Mouse (Mus musculus) monocyte, adult 2 months (primary cell): ENCODE results near the gene Meis1.

ENCODE experiments used
- DNase-seq, 2 experiments: peaks; one replicate each; pipeline ENCODE4 v3.0.0; 2022; ENCODE audit warnings: low spot score in 2 of 2, low read depth in 1 of 2

Meis1 gene

DNA sequence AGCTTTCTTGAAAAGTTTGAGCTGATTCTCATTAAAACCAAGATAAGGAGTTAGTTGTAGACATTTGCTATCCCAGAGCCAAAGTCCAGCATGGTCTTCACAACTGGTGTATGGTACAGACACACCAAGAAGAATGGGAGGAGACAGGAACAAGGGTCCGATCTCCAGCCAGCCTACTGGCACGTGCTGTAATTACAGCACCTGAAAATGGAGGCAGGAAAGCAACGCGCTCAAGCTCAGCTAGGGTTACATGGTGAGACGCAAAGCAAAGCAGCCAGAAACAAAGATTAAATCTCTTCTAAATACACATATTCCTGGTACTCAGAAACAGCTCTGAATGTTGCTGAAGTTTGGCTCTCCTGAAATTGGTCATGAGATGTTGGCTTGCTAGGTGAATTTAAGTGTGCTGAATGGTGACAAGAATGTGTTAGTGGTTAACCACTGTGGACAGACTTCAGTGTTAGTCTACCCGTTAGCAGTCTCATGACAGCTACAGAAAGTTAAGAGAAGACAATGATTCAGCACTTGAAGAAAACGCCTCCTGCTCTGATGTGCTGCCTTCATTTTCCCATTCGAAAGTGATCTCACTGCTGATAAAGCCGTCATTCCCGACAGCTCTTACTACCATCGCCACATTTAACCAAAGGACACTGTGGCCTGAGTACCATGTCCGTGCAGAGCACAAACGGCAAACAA, 70.0 kb downstream of the Meis1 start:
- DNase-seq = no peak

DNA sequence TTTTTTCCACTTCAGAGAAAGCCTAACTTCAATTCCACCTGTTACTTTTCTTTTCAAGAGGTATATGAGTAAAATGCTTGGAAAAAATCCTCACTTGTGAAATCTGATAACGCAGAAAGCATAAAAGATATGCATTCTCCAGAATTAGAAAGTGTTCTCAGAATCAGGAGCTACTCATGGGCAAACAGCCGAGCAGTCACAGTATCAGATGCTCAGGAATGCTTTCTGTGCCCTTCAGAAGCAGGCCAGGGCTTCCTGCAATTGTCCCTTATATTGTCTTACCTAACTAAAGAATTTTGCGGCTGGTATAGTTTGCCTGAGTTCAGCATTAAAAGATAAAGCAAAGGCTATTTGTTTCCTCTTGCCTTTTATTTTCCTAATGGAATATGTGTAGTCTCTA, 71.4 kb downstream of the Meis1 start:
- no peak for DNase-seq

DNA sequence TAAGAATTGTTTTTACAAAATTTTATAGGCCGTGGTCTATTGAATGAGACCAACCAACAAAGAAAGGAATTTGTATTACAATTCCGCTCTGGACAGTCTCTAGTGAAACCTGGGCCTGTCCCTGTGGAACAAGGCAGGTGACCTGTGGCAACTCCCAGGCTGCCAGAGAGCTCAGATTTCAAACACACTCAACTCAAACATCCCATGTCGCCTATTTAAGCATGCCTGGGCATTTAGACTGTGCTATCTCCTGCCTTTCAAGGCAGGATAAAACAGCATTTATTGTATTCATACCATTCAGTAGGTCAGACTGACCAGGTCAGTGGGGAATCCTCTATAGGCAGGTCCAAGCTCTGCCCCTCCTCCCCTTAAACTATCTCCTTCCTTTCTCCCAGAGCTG, 73.0 kb downstream of the Meis1 start:
- DNase-seq = no peak

DNA sequence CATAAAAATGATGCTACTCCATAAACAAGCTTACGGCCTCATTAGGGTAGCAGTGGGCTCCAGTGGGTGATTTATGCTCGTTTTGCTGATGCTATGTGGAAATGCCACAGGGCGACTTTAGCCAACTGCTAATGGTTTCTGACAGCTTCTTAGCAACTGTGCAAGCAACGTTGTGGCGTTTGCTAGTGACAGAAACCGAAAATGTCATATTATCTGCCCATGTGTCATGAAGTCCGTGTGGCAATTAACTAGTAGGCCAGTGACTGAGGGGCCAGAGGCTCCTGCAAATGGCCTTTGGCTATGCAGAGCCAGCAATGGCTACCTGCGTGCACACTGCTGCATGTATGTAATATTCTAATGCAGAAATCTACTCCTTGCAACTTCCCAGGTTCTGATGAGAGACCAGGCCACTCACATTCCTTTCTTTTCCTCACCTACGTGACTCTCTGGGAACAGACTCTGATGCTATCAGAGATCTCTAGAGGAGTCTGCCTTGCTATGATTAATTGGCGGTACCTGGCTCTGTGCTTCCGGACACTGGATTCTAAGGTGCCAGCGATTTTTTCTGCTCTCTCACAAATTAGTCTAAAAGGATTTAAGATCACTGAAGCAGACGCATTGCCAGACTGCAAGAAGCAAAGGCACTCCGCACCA, 73.7 kb downstream of the Meis1 start:
- DNase-seq = no peak

DNA sequence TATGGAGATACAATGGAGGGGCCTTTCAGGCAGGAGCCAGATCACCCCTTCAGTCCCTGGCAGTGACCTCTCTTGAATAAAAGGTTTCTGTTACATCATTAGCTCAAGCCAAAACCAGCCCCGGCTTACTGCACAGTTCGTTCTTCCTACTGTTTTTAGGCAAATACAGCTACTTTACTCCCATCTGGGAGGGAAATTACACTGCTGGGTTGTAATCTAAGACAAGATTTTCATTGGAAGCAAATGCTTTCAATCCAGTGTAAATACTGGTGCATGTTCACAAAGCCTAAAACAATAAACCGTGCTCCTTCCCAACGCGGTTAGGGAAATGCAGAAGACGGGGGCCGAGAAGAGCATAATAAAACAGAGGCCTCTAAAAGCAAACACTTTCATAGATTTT, 74.6 kb downstream of the Meis1 start:
- no peak for DNase-seq

DNA sequence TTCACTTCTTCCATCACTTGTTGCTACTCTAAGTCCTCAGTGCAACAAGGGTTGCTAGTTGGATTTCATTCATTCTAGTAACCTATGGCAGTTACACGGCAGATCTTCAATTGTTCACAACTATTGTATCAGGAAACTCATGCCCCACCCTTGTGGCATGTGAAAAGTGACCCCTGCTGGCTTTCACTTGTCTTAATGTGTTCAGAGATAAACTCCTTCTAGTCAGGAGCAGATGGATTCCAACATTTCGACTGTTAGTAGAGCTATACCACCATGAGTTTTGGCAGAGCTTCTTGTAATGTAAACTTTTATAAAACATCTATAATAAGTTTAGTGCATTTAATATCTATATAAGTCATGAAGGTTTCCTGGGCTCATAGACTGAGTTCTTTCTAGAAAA, 75.8 kb downstream of the Meis1 start:
- no peak for DNase-seq

DNA sequence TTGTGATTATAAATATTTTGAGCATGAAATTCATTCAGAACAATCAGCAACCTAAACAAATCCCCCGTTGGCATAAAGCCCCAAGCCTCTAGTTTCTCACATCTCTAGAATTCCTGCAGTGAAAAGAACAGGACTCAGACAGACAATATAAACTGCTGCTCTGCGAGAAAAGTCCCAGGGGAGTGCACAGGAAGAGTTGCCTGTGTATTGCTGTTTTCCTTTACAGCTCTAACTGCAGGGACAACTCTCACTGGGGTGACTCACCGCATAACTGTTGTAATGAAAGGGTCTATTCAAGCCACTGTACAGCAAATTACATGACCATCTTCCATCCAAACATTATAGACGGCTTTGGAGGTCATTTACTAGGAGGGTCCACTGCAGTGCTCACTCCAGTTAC, 77.9 kb downstream of the Meis1 start:
- DNase-seq = no peak

DNA sequence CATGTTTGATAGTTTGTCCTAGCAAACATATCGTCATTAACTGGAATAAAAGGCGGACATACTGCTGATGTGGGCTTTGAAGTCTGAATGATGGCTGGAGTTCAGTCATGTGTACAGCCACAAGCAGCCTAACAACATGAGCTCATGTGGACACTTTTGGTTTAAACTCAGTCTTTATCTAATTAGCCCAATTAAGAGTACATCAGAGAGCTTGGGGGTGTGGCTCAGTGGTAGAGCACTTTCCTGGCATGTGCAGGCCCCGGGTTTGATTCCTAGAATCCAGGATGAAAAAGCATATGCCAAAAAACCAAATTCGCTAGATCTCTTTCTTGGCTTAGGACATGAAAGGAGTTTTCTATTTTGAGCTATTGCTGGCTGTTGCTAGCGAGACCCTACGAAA, 83.9 kb downstream of the Meis1 start:
- DNase-seq = no peak

DNA sequence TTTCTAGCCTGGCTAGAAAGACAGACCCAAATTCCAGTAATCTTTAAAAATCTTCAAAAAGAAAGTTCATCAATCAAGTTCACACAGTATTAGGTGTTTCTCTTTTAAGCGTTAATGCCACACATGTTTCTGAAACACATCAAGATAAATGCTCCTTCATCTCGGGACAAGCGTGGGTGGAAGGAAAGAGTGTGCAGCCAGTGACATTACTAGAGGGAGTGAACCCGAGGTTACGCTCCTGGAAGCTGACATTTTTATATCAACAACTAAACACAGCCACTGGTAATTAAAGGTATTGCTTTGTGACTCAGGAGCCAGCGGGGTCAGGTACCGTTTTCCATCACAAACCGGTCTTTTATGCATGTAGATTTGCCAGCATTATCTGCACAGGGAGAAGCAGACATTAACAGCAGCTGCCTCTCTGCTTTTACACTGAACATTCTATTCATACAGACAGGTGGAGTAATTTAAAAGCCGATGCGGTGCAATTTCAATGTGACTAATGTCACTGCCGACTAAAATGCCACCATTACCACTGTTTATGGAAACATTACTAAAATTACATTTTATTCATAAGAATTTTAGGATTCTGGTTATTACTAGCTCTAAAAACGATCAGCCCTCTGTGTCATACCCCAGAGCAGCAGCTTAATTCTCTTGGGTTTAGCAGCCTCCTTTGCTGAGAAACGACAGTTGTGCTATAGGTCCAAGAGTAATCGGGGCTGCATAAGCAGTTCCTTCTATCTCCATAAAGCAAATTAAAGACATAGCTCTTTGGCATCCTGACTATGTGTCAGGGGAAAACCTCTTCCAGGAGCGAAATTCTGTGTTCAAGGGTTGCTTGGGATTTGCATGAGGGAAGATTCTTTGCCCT, 87.5 kb downstream of the Meis1 start:
- DNase-seq = no peak

DNA sequence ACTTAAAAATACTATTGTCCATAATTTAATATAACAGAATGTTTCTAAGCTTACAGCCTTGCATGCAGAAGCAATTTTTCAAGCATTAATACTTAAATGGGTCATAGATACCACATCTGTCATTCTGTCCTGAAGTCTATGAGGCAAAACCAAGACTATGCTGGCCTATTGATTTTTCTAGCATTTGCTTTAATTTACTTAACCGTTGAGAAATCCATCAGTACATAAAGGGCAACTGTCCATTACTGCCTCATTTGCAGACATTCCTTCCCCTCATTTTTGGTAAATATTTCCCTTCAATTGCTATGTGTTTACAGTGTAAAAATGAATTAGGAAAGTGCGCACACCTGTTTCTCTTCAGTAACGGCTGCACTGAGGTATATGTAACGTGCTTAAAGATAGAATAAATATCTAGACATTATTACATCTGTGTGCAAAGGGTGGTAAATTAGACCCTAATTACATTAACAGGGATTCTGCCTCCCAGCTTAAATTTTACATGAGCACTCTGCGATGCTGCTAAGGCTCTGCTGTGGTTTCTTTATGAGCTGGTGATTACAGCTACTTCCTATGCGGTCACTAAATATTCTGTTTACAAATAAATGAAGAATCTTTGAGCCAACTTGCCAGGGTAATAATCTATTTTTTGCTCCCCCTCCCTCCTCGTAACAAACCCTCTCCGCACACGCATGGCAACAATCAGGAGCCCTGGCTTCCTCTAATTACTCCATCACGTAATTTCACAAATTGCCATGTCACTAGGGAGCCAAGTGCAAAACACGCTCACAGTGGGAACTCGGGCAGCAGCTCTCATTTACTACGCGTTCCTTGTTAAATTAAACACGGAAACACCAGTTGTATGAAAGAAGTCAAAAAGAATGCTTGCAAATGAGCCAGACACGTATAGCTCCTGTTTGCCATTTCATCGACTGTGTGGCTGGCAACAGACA, 88.7 kb downstream of the Meis1 start:
- DNase-seq = no peak

DNA sequence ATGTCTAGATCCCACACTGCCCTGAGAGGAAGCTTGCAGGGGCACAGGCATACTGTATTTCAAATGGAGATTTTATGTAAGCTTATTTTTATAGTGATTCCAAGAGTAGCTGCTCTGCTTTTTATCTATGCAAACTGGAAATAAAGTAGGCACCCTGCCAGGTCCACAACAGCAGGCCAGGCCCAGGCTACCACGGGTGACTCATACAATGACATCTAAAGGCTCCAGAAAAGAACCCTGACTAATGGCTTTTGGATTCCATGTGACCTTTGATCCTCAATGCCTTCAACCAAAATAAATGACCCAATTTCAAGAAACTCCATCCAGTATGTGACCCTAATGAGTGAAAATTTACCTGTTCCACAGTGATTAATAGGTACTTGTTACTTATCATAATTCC, 91.4 kb downstream of the Meis1 start:
- no peak for DNase-seq

DNA sequence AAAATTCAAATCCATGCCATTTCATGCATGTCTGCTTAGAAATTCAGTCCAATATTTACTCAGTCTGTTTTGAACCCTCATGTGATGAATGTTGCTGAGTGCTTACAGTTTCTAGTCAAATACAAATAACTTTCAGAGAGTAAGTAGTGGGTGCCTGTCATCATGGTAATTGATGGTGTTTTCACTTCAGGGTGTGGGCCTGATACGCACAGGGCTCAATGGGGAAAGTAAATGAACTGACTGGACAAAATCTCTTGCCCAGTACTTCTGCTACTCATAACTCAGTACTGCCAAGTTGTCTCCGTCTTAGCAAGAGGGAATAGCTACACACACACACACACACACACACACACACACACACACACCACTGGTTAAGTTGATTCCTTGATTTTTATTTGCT, 92.0 kb downstream of the Meis1 start:
- DNase-seq = no peak

DNA sequence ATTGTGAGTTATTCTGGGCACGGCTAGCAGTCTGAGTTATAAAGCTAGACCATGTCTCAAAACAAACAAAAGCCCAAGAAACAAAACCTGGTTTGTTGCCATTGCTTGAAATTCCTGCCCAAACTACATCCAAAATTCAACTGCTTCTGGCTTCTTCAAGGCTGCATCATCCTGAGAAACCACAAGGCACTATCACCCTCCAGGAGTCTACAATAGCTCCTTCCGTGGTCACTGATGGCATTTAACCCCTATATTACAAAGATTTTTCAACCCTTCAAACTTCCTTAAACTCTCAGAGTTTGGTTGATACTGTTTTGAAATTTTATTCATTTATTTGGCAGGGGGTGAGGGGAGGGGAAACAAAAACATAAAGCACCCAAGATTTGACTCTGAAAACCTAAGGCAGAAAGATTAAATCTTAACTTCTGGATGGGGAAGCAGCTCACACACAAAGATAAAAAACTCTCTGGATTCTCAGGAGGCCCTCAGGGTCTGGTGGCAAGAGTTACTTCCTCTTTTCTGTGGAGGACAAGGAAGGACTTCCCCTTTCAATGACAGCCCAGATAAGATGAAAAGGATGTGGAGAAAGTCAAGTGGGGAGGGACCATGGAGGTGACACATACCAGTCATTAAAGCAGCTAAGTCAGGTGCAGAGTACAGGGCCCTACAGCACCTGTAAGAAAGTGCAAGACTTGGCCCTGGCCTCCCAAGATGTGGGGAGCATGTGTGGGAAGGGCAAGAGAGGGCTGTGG, 94.0 kb downstream of the Meis1 start:
- peak; percentile 30 to 34 for DNase-seq

DNA sequence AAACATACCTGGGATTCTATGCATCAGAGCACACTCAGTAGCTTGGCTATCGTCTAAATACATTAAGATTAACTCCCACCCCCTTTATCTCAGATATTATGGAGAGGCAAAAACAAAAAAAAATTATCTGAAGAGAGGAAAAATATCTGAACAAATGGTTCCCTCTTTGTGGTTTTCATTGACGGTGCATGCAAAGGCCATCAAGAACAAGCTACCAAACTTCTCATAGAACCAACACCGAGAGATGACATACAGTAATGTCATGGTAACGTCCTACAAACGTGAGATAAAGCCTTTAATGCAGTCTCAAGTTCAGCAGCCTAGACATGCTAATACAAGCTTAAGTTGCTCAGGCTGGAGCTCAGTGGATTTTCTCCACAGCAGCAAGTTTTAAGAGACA, 95.5 kb downstream of the Meis1 start:
- DNase-seq = no peak

DNA sequence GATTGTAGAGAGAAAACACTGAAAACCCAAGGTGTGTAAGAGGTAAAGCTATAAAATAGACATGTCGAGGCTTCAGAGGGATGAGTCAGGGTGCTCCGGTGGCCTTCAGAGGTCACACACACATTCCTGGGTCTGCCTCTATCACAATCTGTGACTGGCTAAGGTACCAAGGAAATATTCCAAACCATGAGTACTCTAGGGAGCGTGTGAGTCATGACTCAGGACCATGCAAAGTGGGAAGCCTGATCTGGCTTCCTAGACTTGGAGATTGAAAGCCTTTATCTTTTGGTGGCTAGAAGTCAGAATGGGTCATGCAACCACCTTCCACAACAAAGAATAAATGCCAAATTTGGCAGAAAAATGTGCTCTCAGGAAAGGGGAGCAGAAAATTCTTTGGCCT, 98.1 kb downstream of the Meis1 start:
- no peak for DNase-seq

DNA sequence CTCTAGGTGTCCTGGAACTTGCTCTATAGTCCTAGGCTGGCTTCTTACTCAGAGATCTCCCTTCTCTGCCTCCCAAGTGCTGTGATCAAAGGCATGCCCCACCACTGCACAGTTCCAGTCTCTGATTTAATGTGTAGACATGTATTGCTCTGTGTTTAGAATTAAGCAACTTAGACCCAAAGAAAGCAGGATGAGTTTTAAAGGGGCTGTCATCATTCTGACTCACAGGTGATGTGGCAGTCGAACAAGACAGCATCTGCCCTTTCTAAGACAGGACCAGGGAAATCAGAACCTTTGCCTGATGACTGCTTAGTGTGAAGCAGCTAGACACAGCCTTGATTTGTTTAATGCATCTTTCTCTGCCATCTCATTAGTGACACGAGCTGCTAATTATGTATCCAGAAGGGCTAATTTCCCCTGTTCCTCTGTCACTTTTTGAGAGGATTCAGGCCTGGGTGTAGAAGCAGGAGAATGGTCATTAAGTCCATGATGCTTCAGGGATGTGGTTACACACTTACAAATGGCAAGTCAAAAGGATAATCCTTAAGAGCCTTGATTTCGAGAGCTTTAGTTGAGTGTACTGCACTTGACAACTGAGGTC, 99.5 kb downstream of the Meis1 start:
- DNase-seq = no peak

DNA sequence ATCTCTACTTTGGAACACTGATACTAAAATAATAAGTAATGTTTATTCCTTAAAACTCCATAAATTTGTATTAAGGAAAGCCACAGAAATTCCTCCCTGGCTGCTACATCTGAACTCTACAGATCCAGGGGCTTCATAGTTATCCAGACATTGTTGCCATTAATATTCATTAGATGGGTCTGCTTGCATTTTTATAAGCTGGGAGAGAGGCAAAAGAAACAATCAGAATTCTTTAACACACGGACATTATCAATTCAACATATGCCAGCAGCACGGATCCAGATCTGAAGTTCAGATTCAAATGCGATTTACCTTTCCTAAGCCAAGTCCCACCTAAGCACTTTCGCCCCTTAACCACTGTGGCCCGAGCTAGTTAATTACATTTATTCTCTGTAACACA, 100.9 kb downstream of the Meis1 start:
- DNase-seq = no peak

DNA sequence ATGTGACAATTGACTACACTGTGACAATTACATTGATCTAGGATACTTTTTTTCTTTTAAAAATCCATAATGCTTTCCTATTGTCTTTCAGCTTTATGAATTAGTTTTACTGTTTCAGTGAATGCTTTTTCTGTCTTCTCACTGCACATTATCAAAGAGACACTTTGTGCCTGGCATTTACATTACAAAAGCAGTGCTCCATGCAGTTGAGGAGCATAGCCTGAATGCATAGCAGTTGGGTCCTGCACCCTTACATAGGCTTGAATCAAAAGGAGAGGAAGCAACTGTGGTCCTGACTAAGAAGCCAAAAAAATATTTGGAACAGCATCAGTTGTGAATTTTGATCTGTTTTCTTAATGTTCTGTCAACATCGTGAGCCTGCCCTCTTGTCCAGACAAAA, 105.5 kb downstream of the Meis1 start:
- no peak for DNase-seq

DNA sequence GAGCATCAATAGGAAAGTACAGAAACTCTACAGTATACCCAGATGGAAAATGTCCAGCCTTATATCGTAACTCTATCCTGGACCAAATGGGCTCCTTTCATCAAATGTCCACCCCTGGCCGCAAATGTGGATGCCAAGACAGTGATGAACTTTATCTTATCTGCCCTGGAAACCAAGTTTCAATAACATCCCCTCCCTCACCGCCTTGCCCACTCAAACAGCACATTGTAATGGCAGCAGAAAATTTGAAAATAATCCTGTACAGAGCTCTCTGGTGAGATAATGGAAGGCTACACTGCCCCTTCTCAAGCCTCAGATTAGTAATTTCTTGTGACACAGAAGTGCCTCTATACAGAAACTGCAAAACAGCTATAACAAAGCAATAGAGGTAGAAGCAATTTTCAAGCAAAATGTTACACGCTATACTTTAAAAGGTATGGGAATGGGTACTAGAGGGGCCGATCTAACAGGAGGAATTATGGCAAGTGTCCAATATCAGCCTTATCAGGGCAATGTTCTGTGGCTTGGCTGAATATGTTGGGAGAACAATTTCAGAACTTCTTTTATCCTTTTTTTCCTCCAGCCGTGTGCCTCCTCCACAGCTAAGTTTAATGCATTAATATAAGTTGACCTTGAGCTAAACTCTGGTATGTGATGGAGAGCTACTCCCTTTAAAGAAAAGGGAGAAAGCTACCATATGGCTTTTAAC, 106.3 kb downstream of the Meis1 start:
- DNase-seq = no peak
